Mouse (Mus musculus) ES-Bruce4 (cell line): ENCODE data around the gene Polr1b.

ENCODE experiments used
- CTCF ChIP-seq: IDR thresholded peaks from one replicate; pipeline ENCODE4 v1.8.1; 2011; ENCODE audit warnings: low read depth, low read length
- EP300 ChIP-seq: IDR thresholded peaks from 2 replicates; pipeline ENCODE4 v1.6.1; 2011; ENCODE audit warnings: low read depth, low read length; ENCODE audit not compliant: insufficient read depth
- POLR2A ChIP-seq: IDR thresholded peaks from one replicate; pipeline ENCODE4 v1.8.1; 2011; ENCODE audit warnings: low read length; ENCODE audit not compliant: insufficient read depth

DNA sequence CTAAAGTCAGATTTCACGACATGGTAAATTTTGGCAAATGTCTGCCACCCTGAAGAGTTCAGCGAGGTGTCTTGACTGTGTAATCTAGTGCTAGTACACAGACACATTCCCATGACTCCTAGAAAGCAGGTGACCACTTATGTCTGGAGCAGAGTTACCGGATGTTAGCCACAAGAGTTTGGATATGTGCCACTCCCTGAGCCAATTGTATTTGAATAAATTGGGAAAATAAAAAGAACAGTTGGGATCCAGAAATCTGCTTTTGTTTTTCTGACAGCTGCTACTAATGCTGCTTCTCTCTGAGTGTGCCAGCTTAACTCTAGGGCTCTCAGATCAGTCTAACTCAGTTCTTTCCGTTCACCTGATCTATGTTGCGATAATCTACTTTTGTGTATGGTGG is 12.1 kb downstream of the Polr1b start:
- TF ChIP-seq POLR2A (no peak), CTCF (no peak), EP300 (no peak)
